Mouse (Mus musculus) heart, adult 2 months (tissue): ENCODE measurements around the gene Ssna1.

Experiments
- CTCF ChIP-seq: fragments of 200-600 bp; IDR thresholded peaks from 2 replicates; pipeline ENCODE4 v1.8.1; 2022; ENCODE audit warnings: antibody characterized with exemption, mild to moderate bottlenecking, moderate library complexity
- EP300 ChIP-seq: fragments of 200-500 bp; IDR thresholded peaks from 2 replicates; pipeline ENCODE4 v1.6.1; 2011; ENCODE audit warnings: low read depth, low read length, control low read depth; ENCODE audit not compliant: insufficient read depth
- POLR2A ChIP-seq: fragments of 200-500 bp; IDR thresholded peaks from 2 replicates; pipeline ENCODE4 v1.6.1; 2011; ENCODE audit warnings: mild to moderate bottlenecking, low read depth, low read length, control low read depth; ENCODE audit not compliant: insufficient read depth

GRCm38 (mm10) chr2:25252331-25252730, 19.9 kb downstream of the Ssna1 start:
- TF ChIP-seq POLR2A (no peak), CTCF (peak; percentile 50), EP300 (no peak)
